Mouse (Mus musculus) neural tube, embryonic 13.5 days (tissue): ENCODE results near the gene Rhoa. TPM values are rescaled to one million over a fixed set of nuclear protein-coding genes. Genes with fewer than 3 reads are reported as not detected.

Experiments used
- ATAC-seq: fragments of 200-750 bp; cut with Nextera tagmentation; 2 replicates; pipeline ENCODE4 v1.8.0; 2017; ENCODE audit warnings: low read depth, mild to moderate bottlenecking, moderate TSS enrichment, moderate library complexity
- H3K27ac ChIP-seq: fragments of 300-500 bp; sonication (generic); replicated peaks from 2 replicates; pipeline ENCODE4 v1.5.1; 2015; ENCODE audit warnings: moderate library complexity, mild to moderate bottlenecking, inconsistent platforms
- H3K27me3 ChIP-seq: fragments of 300-500 bp; sonication (generic); 2 replicates; pipeline ENCODE4 v1.6.1; 2015; ENCODE audit warnings: mild to moderate bottlenecking, inconsistent platforms
- H3K36me3 ChIP-seq: fragments of 300-500 bp; sonication (generic); 2 replicates; pipeline ENCODE4 v1.6.1; 2015; ENCODE audit warnings: mild to moderate bottlenecking, inconsistent platforms
- H3K4me1 ChIP-seq: fragments of 300-500 bp; sonication (generic); replicated peaks from 2 replicates; pipeline ENCODE4 v1.6.1; 2015; ENCODE audit warnings: inconsistent platforms
- H3K4me2 ChIP-seq: fragments of 300-500 bp; sonication (generic); 2 replicates; pipeline ENCODE4 v1.6.1; 2015; ENCODE audit warnings: inconsistent platforms, mild to moderate bottlenecking, moderate library complexity
- H3K4me3 ChIP-seq: fragments of 300-500 bp; sonication (generic); 2 replicates; pipeline ENCODE4 v1.5.1; 2015; ENCODE audit warnings: mild to moderate bottlenecking, inconsistent platforms
- H3K9ac ChIP-seq: fragments of 300-500 bp; sonication (generic); 2 replicates; pipeline ENCODE4 v1.6.1; 2015; ENCODE audit warnings: moderate library complexity, mild to moderate bottlenecking, inconsistent platforms
- H3K9me3 ChIP-seq: fragments of 300-500 bp; sonication (generic); 2 replicates; pipeline ENCODE4 v1.6.1; 2016; ENCODE audit warnings: inconsistent platforms
- WGBS: fragments of 180-500 bp; shearing (Covaris S2); methylation state at CpG from one replicate; pipeline ENCODE4 v1.1.7; 2015; 5-methylcytosine and 5-hydroxymethylcytosine counted together
- polyA plus RNA-seq: library from polyadenylated mRNA; unstranded; fragments of >200 nt; fragmentation: Nextera tagmentation; extraction: Ambion mirVana; gene quantifications from 2 replicates; pipeline ENCODE4 v1.2.1, GENCODE M21; 2015

Rhoa gene
- polyA plus RNA-seq, 1 experiment from 2014 or later: 309 TPM

DNA sequence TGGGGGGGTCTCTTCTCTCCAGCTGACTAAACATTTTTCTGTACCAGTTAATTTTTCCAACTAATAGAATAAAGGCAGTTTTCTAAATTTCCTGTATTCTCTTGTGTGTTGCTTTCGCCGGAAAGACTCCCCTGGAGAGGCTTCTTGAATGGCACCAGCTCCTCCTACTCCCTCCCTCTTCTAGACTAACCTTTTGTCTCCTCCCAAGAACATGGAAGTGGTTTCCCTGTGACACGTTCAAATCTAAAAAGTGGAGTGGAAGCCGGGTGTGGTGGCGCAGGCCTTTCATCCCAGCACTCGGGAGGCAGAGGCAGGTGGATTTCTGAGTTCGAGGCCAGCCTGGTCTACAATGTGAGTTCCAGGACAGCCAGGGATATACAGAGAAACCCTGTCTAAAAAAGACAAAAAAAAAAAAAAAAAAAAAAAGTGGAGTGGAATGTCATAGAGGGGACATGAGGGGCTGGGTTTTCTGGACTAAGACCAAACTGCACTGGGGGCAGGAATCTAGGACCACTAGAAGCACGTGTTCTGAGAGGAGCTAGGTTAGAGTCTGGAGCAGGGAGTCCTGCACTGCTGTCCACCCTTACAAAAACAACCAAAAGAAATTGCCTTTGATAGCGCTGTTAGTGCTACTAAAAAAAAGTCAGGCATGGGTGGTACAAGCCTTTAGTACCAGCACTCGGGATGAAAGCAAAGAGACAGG lies 32.1 kb downstream of the Rhoa start:
- peaks cover 37% of the 10 kb centered on the region for H3K36me3 ChIP-seq
- ATAC-seq: no peak
- peak overlapping the region; percentile 77 for H3K4me2 ChIP-seq
- peak overlapping the region; percentile 95; the same call in 1 of the 2 replicates for H3K9ac ChIP-seq
- peaks cover 30% of the 10 kb centered on the region for H3K4me1 ChIP-seq
- 68% methylated on average over 10 of the region's 10 CpGs for WGBS
- no peaks in the 10 kb centered on the region for H3K9me3 ChIP-seq
- H3K4me3 ChIP-seq: no peak overlapping the region; the same call in 1 of the 2 replicates
- peak overlapping the region; percentile 95 for H3K27ac ChIP-seq
- no peaks in the 10 kb centered on the region for H3K27me3 ChIP-seq

DNA sequence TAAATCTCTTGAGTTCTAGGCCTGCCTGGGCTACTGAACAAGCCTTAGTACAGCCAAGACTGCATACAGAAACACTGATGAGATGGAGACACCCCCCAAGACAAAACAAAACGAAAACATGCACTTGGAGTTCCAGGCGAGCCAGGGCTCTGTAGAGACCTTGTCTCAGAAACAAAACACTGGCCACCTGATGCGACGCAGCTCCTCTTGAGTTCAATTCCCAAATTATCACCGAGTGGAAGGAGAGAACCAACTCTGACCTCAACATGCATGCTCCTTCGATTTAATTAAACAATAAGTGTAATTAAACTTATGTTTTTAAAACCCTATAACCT lies 32.6 kb downstream of the Rhoa start:
- peak overlapping the region; percentile 95 for H3K27ac ChIP-seq
- H3K4me3 ChIP-seq: peak overlapping the region; percentile 72
- peak overlapping the region; percentile 77 for H3K4me2 ChIP-seq
- WGBS: 27% methylated on average over 6 of the region's 6 CpGs
- H3K9ac ChIP-seq: peak overlapping the region; percentile 95
- H3K27me3 ChIP-seq: no peaks in the 10 kb centered on the region
- no peaks in the 10 kb centered on the region for H3K9me3 ChIP-seq
- peaks cover 33% of the 10 kb centered on the region for H3K36me3 ChIP-seq
- ATAC-seq: peak; percentile 1; the same call in 1 of the 2 replicates
- peaks cover 30% of the 10 kb centered on the region for H3K4me1 ChIP-seq

DNA sequence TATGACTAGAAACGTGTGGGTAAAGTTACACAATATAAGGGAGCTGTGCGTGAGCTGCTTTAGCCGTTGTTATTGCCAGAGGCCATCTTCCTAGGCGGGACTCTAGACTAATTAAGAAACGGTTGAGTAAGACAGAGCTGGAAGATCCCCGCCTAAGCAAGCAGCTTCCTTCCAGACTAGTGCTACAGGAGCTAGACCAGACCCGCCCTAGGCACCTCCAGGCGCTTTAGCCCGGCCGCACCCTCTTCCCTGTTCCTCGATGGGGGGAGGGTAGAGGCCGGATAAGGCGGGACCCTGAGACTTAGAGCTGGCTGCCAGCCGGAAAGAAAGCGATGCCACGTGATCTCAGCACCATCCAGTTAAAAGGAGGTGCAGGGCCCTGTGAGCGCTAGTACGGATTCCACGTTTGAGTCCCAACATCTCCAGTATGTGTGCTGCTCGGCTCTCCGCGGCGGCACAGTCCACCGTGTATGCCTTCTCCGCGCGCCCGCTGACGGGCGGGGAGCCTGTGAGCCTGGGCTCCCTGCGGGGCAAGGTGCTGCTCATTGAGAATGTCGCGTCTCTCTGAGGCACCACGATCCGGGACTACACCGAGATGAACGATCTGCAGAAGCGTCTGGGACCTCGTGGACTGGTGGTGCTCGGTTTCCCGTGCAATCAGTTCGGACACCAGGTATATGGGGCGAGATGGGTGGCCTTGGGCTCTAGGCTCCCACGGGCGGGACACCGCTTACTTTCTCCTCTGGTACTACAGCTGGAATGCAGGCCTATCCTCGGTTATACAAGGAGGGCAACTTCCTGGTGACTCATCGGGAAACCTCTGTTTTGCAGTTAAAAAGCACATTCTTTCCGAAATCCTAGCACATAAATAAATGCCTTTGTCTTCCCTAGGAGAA lies 33.2 kb downstream of the Rhoa start, which contains the start of gene Gpx1:
Gene Gpx1 (plus strand): TSS at position 18 of the 896 bp plus-strand sequence.
- Histone ChIP-seq H3K27ac (peak within 1 kb of the TSS; percentile 95), H3K9me3 (no peaks in the 10 kb centered on the region), H3K27me3 (no peaks in the 10 kb centered on the region), H3K4me2 (peak within 1 kb of the TSS; percentile 77), H3K4me3 (peak within 1 kb of the TSS; percentile 72), H3K9ac (peak within 1 kb of the TSS; percentile 95), H3K4me1 (peaks cover 30% of the 10 kb centered on the region), H3K36me3 (peaks cover 27% of the 10 kb centered on the region)
- peak; percentile 98 for ATAC-seq
- WGBS: under 1% methylated on average over 49 of the region's 49 CpGs

DNA sequence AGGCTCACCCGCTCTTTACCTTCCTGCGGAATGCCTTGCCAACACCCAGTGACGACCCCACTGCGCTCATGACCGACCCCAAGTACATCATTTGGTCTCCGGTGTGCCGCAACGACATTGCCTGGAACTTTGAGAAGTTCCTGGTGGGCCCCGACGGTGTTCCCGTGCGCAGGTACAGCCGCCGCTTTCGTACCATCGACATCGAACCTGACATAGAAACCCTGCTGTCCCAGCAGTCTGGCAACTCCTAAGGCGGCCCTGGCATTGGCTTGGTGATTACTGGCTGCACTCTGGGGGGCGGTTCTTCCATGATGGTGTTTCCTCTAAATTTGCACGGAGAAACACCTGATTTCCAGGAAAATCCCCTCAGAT lies 33.9 kb downstream of the Rhoa start:
- H3K4me2 ChIP-seq: peak overlapping the region; percentile 77
- no peaks in the 10 kb centered on the region for H3K9me3 ChIP-seq
- peak overlapping the region; percentile 95 for H3K27ac ChIP-seq
- H3K4me3 ChIP-seq: peak overlapping the region; percentile 72
- H3K36me3 ChIP-seq: peaks cover 20% of the 10 kb centered on the region
- peak overlapping the region; percentile 95 for H3K9ac ChIP-seq
- no peaks in the 10 kb centered on the region for H3K27me3 ChIP-seq
- ATAC-seq: no peak
- H3K4me1 ChIP-seq: peaks cover 30% of the 10 kb centered on the region
- 14% methylated on average over 20 of the region's 20 CpGs for WGBS

DNA sequence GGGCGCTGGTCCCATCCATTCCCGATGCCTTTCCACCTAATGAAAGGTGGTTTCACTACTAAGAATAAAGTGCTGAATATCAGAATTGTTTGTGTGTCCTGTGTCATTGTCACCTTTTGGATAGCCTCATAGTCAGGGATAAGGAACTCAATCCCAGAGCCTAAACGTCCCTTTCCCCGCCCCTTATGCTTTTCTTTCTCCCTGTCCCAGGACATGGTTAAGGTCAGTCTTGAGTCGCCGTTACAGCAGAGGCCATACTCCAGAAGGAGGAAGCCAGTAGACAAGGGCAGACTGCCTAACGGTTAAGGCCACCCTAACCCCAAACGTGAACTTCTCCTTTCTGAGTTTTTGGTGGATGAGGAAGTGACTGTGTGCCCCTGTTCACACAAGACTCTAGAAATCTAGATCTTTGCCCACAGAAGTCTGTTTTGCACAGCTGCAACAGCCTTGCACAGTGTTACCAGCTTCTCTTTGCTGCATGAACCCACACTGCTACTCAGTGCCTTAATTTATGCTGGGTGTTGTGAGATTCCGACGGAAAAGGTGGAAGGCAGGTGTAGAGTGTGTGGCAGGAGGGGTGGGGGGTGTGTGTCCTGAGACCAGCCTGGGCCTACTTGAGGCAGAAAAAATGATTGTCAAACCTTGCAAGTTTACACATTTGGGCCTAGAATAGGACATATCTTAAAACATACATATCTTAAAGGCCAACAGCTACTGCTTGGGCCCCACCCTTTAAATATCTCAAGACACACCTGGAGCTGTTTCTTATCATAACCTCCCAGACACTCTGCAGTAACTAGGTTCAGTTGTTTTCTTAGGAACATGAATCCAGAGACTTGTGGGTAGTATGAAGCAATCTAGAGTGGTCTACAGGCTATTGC lies 34.6 kb downstream of the Rhoa start:
- Histone ChIP-seq H3K4me3 (peak overlapping the region; percentile 72), H3K9me3 (no peaks in the 10 kb centered on the region), H3K4me1 (peaks cover 30% of the 10 kb centered on the region), H3K9ac (peak overlapping the region; percentile 95), H3K27me3 (no peaks in the 10 kb centered on the region), H3K4me2 (peak overlapping the region; percentile 77), H3K27ac (peak overlapping the region; percentile 95; the same call in 1 of the 2 replicates), H3K36me3 (peaks cover 14% of the 10 kb centered on the region)
- WGBS: 65% methylated on average over 10 of the region's 10 CpGs
- no peak for ATAC-seq

DNA sequence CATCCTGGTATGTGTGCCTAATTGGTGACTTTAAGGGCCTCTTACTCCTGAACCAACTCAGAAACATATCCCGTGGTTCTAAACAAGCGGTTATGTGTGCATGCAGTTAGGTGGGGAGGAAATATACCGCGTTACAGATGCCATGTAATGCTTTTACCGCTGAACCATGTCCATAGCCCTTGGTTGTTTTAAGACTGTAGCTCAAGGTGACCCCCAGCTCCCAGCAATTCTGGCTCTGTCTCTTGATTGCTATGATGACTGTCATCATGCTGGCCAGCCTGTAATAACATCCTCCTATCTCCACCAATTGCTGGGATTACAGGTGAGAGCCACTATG lies 35.2 kb downstream of the Rhoa start:
- no peak overlapping the region; the same call in 1 of the 2 replicates for H3K4me2 ChIP-seq
- H3K27me3 ChIP-seq: no peaks in the 10 kb centered on the region
- H3K4me1 ChIP-seq: peaks cover 34% of the 10 kb centered on the region
- no peaks in the 10 kb centered on the region for H3K9me3 ChIP-seq
- no peak for ATAC-seq
- no peak overlapping the region for H3K27ac ChIP-seq
- 88% methylated on average over 5 of the region's 5 CpGs for WGBS
- H3K9ac ChIP-seq: peak overlapping the region; percentile 95; the same call in 1 of the 2 replicates
- 0 out of 2 replicates have a peak overlapping the region, but pooled peaks have one; percentile 72 for H3K4me3 ChIP-seq
- H3K36me3 ChIP-seq: peaks cover 7% of the 10 kb centered on the region; the same call in 1 of the 2 replicates

DNA sequence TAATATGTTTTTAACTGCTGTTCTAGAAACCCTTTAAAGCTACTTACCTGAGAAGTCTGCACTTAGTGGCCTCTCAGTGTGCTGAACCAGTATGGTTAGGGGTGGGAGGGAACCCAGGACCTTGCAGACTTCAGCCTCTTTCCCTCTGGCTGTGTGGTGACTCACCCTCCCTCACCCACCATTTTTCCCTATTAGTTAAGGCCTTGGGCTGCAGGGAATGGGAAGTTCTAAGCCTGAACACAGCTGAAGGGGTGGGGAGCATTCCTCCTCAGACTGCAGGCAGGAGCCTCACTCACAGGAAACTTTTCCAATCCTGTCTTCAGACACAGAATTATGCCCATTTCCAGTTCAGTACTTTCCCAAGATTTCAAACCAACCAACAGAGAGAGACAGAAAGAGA lies 35.9 kb downstream of the Rhoa start:
- Histone ChIP-seq H3K36me3 (0 out of 2 replicates have a peak, but pooled peaks cover 5% of the 10 kb centered on the region), H3K4me2 (0 out of 2 replicates have a peak overlapping the region, but pooled peaks have one; percentile 3), H3K27ac (no peak overlapping the region), H3K9ac (0 out of 2 replicates have a peak overlapping the region, but pooled peaks have one; percentile 95), H3K4me3 (no peak overlapping the region), H3K4me1 (peaks cover 39% of the 10 kb centered on the region), H3K27me3 (no peaks in the 10 kb centered on the region), H3K9me3 (no peaks in the 10 kb centered on the region)
- no peak for ATAC-seq

DNA sequence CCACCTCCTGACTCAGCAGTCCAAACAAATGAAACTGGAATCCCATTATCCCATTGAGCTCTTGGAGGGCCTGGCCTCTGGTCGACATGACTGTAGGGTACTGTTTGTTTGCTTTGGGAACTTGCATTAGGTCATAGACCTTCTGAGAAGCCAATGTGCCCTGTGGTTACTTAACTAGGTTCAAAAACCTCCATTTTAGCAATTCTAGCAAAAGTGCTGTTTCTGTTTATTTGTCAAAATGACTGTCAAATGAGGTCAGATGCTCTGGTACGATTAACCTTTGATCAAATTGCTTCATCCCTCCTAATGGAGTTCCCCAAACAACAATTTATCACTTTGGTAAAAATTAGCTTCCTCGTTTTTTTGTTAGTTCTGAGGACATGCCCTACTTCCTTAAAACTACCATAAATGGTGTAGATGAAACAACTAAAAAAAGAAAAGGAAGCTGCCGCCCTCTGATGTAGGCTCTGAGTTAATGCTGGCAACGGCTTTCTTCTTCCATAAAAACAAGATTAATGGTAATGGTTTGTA lies 36.4 kb downstream of the Rhoa start:
- H3K4me3 ChIP-seq: no peak overlapping the region
- no peaks in the 10 kb centered on the region for H3K27me3 ChIP-seq
- H3K9me3 ChIP-seq: no peaks in the 10 kb centered on the region
- 0 out of 2 replicates have a peak, but pooled peaks cover 5% of the 10 kb centered on the region for H3K36me3 ChIP-seq
- H3K4me2 ChIP-seq: no peak overlapping the region
- no peak overlapping the region for H3K9ac ChIP-seq
- no peak for ATAC-seq
- WGBS: 44% methylated on average over 5 of the region's 5 CpGs
- no peak overlapping the region for H3K27ac ChIP-seq
- H3K4me1 ChIP-seq: peaks cover 41% of the 10 kb centered on the region

DNA sequence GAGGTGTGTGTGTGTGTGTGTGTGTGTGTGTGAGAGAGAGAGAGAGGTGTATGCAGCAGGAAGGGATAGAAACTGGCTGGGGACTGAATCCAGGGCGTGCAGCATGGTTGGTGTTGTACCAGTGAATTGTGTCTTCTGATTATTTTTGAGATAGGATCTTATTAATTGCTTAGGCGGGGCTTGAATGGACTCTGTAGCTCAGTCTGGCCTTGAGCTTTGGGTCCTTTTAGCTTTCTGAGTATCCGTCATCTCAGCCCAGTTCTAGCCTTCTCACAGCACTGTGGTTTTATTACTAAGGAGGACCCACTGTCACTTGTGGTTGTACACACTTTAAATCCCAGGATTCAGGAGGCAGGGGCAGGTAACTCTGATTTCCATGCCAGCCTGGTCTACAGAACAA lies 37.4 kb downstream of the Rhoa start:
- Histone ChIP-seq H3K4me3 (no peak overlapping the region), H3K9me3 (no peaks in the 10 kb centered on the region), H3K9ac (0 out of 2 replicates have a peak overlapping the region, but pooled peaks have one; percentile 2), H3K27me3 (no peaks in the 10 kb centered on the region), H3K27ac (no peak overlapping the region), H3K4me2 (no peak overlapping the region), H3K4me1 (peaks cover 41% of the 10 kb centered on the region), H3K36me3 (no peaks in the 10 kb centered on the region)
- 82% methylated on average over 3 of the region's 3 CpGs for WGBS
- no peak for ATAC-seq

DNA sequence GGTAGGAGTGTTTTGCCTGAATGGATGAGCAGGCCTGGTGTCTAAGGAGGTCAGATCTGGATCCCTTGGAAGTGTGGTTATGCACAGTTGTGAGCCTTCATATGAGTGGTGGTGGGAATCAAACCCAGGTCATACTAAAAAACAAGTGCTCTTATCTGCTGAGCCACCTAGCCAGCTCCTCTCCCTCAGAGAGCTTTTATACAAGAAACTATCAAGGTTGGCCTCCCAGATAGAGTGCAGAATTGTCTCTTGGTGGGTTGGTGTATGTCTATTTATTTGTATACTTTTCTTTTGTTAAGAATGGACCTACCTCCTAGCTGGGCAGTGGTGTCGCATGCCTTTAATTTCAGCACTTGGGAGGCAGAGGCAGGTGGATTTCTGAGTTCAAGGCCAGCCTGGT lies 37.9 kb downstream of the Rhoa start:
- no peak overlapping the region for H3K4me2 ChIP-seq
- H3K4me3 ChIP-seq: no peak overlapping the region
- WGBS: 93% methylated on average over 1 of the region's 1 CpGs
- H3K9me3 ChIP-seq: no peaks in the 10 kb centered on the region
- no peak overlapping the region for H3K9ac ChIP-seq
- no peaks in the 10 kb centered on the region for H3K36me3 ChIP-seq
- no peak for ATAC-seq
- no peak overlapping the region for H3K27ac ChIP-seq
- no peaks in the 10 kb centered on the region for H3K27me3 ChIP-seq
- peaks cover 41% of the 10 kb centered on the region for H3K4me1 ChIP-seq

DNA sequence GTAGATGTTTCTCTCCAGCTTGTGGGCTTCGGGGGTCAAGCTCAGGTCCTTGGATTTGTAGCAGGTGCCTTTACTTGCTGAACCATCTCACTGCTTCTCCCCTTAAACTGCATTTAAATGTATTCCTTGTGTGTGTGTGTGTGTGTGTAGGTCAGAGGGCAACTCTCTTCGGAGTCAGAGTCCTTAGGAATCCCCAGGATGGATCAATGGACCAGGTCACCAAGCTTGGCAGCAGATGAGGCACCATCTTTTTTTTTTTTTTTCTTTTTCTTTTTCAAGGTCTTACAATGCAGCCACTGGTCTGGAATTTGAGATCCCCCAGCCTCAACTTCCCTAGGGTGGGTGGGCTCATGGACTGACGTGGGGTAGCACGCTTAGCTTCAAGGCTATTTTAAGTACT lies 38.5 kb downstream of the Rhoa start:
- ATAC-seq: no peak
- no peaks in the 10 kb centered on the region for H3K27me3 ChIP-seq
- WGBS: 78% methylated on average over 4 of the region's 4 CpGs

More for the DNA sequence above, 38.5 kb downstream of the Rhoa start:
- no peak overlapping the region for H3K27ac ChIP-seq
- no peak overlapping the region for H3K4me3 ChIP-seq
- H3K4me1 ChIP-seq: peaks cover 47% of the 10 kb centered on the region
- no peak overlapping the region for H3K9ac ChIP-seq
- no peaks in the 10 kb centered on the region for H3K36me3 ChIP-seq
- no peak overlapping the region for H3K4me2 ChIP-seq
- H3K9me3 ChIP-seq: no peaks in the 10 kb centered on the region
